In the genomic region with DNA sequence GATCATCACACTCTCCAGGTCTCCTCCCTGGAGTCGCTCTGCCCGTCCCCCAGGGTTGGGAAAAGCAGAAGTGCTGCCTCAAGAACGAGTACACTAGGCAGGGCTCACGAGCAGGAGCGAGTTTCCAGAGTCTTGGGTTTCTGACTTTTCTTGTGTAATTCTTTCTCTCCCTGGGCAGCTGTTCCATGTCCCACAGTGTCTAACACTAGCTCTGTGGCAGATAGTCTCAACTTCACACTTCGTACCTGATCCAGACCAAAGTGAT, we compare ENCODE assay signal across 1 mouse cellular context.
TF ChIP-seq lines count a peak whose summit lies in the region.

No protein-coding gene starts in this region.

TF ChIP-seq in MEL, 35 proteins besides CTCF, POLR2A, EP300 and RAD21:
- TF ChIP-seq E2F4 (IDR thresholded peaks at IDR 0.05; ENCODE audit: borderline replicate concordance, low read depth, low read length) (no peak), TBP (IDR thresholded peaks at IDR 0.05; ENCODE audit: low read depth, low read length) (no peak), JUND (IDR thresholded peaks at IDR 0.05; ENCODE audit: low read depth, low read length) (no peak), GABPA (IDR thresholded peaks at IDR 0.05; ENCODE audit: low read depth, low read length) (no peak), TAL1 (IDR thresholded peaks at IDR 0.05; ENCODE audit: low read length) (no peak), TCF12 (IDR thresholded peaks at IDR 0.05; ENCODE audit: low read depth, low read length) (no peak)
